Mouse (Mus musculus): Measurements from ENCODE around the gene Garnl3.

Gene Garnl3

DNA sequence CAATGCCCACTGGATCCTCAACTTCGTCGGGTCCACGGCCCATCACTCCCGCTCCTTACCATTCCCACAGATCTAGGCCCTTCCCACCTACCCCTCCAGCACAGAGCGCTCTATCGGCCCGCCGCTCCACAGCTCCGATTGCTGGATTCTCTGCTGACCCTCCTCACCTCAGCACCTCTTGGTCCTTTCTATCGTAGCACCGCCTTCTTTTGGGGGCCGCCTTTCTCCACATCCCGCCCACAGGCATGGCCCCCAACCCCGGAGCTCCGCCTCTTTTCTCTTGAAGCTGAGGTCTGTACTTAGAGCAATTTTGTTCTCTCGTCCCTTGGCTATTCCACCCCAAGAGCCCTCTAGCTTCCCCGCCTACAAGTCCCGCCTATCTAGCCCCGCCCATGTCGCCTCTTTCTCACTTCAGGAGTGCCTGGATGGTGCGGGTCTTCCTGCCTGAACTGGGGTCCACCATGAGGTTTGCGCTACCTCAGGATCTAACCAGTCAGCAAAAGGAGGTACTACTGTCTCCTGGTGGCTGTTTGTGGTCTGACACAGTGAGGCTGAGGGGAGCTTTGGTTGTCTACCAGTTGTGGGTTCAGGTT, at the start of gene Garnl3:
TSS of gene Garnl3 (minus strand) at position 155 of the 593 bp plus-strand sequence.
- POLR2A ChIA-PET, result interaction anchor here in 3 of 4 experiments (0.5 to 3.5 kb wide), 114 partner anchors 9 to 1773 kb away, joined by 3 to 46 read pairs (median 4); partner anchors contain the start of genes Angptl2 (in 3 of the 3), Lrsam1 (in 3 of the 3), Rpl12 (in 3 of the 3) and Slc2a8 (in 3 of the 3)
- CTCF ChIA-PET, result interaction anchor here (0.5 to 3.1 kb wide), 75 partner anchors 9 to 600 kb away, joined by 3 to 24 read pairs (median 4); partner anchors contain the start of genes Angptl2 (in 2 of the 4), Ralgps1 (in 2 of the 4), Slc2a8 (in 2 of the 4) and Lrsam1 (in 1 of the 4)

DNA sequence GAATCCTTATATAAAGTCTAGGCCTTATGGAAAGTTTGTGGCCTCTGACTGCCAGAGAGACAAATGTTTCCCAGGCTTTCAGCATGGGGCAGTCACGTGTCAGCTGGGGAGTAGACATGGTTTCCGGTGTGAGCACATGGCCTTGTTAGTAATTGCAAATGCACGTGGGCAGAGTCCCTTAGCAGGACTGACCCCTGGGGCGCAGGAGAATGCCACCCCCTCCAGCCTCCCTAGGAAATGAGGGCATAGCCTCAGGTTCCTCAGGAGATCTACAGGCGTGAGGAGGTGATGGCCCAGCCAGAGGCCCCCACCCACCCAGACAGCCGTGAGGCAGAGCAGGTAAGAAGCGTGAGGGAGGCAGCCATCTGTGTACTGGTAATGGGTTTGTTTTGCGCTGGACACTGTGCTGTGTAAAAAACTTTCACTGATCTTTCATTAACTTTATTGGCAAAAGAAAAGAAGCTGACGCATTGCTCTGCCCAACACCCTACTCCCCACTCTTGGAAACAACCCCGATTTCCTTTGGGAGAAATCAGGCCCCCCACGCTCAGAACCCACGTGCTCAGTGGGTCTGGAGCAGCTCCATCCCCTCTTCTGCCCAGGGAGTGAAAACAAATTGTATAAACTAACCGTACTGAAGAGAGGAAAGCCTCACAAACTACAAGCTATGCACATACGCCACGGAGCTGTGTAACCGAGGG, 48.6 kb upstream of the Garnl3 start:
- ChIA-PET POLR2A (interaction anchor here in 3 of 4 experiments (0.5 to 1.6 kb wide), 13 partner anchors 10 to 475 kb away, joined by 3 to 8 read pairs (median 3); partner anchors contain the start of gene Angptl2 (in 1 of the 3)), CTCF (interaction anchor here in 3 of 4 experiments (0.6 to 1.1 kb wide), 4 partner anchors 20 to 491 kb away, joined by 3 to 5 read pairs (median 3); partner anchors contain the start of gene Angptl2 (in 1 of the 3))

DNA sequence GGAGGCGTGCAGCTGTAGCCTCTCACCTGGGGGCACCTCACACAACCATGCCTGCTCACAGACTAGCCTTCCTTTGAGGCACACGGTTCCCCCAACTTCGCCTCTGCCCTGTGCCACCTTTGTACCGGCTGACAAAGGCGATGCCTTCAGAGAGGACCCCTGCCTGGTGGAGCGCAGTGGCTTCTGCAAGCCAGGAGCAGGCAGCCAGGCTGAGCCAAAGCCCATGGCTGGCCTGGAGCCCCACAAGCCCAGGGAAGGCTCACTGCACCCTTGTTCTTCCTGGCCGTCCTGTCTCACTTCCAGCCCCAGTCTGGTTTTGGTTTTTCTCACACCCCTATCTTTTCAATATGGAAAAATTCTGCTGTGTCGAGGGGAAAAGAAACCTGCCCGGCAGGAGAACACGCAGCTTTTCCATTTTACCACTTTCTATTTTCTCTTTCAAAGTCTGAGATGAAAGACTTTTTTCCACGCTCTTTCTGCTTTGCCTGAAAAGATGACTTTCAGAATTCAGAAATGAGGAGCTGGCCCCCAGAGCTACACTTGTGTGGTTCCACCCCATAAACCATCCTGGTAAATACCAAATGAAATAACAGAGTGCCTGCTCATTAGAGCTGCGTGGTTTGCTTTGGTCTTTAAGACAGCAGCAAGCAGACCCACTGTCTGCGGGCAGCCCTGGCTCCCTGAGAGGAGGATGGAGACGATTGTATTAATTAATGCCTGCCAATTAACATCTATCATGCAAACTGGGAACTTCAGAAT, 47.9 kb upstream of the Garnl3 start:
- ChIA-PET CTCF (interaction anchor here in 2 of 4 experiments (0.6 to 1.1 kb wide), 2 partner anchors 36 to 492 kb away, joined by 3 to 5 read pairs; partner anchors contain the start of gene Angptl2 (in 1 of the 2)), POLR2A (interaction anchor here in 1 of 4 experiments (1.0 to 1.6 kb wide), 4 partner anchors 11 to 36 kb away, joined by 3 to 6 read pairs (median 4); partner anchors contain the start of gene Angptl2)

DNA sequence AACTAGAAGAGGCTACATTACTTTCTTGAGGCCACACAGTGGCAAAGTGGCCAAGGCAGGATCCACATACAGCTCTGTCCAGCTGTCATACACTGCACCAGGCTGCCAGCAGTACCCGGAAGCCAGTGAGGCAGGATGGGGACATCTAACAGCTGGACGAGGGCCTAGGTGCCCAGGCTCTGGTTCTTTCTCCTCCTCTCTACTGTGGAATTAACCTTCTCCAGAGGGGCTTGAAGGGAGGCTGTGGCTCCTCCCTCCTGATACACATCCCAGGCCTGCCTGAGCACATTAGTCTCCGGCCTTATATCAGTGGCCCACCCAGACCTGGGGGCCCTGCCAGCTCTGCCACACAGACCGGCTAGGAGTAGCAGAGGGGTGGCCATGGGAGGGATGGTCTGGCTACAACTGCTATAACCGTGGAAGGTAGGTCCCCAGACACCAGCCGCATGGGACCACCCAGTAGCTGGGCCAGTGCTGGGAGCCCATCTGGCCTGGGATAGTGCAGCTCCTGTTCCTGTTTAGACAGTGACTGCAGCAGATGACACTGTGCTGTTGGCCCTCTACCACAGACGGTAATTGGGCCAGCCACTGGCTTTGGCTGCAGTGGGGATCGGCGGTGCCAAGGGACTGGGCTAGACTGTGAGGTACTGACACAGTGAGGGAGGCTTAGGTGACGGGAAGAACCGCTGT, 46.9 kb upstream of the Garnl3 start:
- POLR2A ChIA-PET, result interaction anchor here in 3 of 4 experiments (0.6 to 1.6 kb wide), 6 partner anchors 11 to 68 kb away, joined by 3 to 6 read pairs (median 4); no protein-coding TSS in a partner anchor
- CTCF ChIA-PET, result interaction anchor here in 1 of 4 experiments (0.7 kb wide), 1 partner anchor 154 kb away, joined by 4 read pairs; no protein-coding TSS in a partner anchor

DNA sequence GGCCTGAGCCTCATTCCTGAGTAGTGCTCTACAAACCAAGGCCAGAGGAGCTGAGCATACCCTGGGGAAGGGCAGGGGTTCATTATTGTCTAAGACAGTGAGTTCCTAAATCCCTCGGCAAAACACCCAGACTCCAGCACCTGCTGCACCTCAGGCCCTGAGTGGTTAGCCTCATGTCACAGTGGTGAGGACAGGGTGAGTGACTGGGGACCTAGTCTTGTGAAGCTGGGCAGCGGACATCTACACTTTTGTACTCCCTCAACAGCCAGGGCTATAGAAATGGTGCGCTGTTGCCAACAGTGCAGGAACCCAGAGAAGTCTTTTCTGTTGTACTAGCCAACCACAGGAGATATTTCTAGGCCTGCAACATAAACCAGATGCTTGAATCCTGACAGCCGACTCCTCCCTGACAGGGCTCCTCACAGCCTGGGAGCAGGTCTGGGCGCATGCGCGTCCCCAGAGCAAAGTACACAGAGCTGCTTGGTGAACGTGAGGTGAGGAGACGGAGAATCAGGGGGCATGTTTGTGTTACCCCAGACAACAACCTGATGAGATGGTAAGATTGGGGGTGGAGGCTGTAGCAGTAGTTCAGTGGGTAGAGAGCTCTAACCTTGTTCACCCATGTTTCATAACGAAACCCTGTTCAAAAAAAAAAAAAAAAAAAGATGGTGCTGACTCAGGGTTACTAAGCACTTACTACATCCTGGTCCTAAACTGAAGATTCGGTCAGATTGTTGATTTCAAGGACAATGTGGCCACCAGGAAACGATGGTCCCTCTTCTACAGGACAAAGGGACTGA, 46.2 kb upstream of the Garnl3 start:
- ChIA-PET POLR2A (interaction anchor here in 3 of 4 experiments (0.6 to 1.0 kb wide), 7 partner anchors 12 to 699 kb away, joined by 3 to 6 read pairs (median 4); no protein-coding TSS in a partner anchor), CTCF (interaction anchor here (0.6 to 0.7 kb wide), 5 partner anchors 42 to 406 kb away, joined by 3 to 6 read pairs (median 5); no protein-coding TSS in a partner anchor)

DNA sequence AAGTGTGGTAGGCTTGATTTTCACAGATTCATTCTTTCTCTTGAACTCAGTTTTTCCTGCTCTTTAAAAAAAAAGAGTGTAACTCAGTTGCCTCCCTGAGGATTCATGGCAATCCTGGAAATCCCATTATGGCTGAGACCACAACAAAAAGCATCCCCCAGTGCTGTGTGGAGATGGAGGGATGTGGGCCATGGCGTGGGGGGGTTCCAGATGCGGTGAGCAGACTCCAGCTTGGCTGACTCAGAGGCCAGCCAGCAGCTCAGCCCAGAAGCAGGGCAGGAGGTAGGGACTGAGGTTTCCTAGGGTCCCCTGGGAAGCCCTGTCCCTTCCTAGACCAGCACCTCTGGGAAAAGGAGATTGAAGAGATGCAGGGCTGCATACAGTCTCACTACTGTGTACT, 45.5 kb upstream of the Garnl3 start:
- CTCF ChIA-PET, result interaction anchor here in 1 of 4 experiments (0.8 kb wide), 1 partner anchor 42 kb away, joined by 3 read pairs; no protein-coding TSS in a partner anchor
- POLR2A ChIA-PET, result interaction anchor here in 1 of 4 experiments (1.2 kb wide), 1 partner anchor 12 kb away, joined by 3 read pairs; no protein-coding TSS in a partner anchor

DNA sequence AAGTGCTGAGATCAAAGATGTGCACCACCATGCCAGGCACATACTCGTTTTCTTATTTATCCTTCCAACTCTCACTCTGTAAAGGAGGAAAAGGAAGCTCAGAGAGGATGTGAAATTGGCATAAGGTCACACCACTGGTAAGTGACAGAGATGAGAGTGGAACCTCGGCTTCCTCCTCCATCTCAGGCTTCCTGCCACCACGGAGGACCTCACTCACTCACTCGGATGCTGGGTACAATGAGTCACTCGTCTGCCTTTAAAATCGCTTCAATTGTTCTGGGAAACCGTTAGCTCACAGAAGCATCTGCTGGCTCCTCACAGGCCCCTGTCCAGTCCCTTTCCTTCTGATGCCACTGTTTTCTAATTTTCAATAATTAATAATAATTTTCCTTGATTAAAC, 45.1 kb upstream of the Garnl3 start:
- POLR2A ChIA-PET, result interaction anchor here in 1 of 4 experiments (1.2 kb wide), 1 partner anchor 12 kb away, joined by 3 read pairs; no protein-coding TSS in a partner anchor
- CTCF ChIA-PET, result interaction anchor here in 1 of 4 experiments (0.8 kb wide), 1 partner anchor 43 kb away, joined by 3 read pairs; no protein-coding TSS in a partner anchor

DNA sequence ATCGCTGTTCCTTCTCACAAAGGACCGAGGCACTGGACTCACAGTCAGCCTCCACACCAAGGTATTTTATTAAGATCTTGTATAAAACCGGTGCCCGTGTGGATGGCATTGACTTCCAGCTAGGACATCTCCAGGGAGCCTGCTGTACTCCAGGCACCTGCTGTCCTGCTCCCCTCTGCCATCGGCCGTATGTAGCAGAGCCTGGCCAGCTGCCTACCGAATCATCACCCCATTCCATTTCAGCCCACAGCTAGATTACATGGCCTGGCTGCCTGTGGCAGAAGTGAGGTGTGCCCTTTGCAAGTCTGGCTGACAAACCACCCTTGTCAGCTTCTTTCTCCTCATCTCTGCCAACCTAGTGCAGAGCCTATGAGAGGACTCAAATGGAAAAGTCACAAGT, 42.2 kb upstream of the Garnl3 start:
- ChIA-PET POLR2A (interaction anchor here in 2 of 4 experiments (0.5 to 1.0 kb wide), 4 partner anchors 8 to 209 kb away, joined by 3 to 5 read pairs (median 4); no protein-coding TSS in a partner anchor), CTCF (no interaction called here)

DNA sequence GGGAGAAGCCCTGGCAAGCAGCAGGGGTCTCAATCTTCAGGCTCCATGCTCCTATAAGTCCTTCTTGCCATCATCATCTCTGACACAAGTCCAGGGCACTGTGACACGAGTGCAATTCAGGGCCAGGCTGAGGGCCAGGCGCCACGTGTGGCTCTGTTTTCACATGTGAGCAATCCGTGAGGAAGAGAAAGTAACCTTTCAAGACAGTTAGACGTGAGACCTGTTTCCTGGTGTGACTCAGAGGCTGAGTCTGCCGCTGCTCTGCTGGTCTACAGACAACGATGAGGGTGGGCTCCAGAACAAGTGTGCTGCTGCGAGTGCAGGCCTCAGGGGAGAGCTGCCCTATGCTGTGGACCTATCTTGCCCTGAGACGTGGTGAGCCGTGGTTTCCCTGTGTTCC, 41.7 kb upstream of the Garnl3 start:
- POLR2A ChIA-PET, result interaction anchor here in 1 of 4 experiments (0.5 kb wide), 1 partner anchor 208 kb away, joined by 5 read pairs; no protein-coding TSS in a partner anchor
- CTCF ChIA-PET, result no interaction called here

DNA sequence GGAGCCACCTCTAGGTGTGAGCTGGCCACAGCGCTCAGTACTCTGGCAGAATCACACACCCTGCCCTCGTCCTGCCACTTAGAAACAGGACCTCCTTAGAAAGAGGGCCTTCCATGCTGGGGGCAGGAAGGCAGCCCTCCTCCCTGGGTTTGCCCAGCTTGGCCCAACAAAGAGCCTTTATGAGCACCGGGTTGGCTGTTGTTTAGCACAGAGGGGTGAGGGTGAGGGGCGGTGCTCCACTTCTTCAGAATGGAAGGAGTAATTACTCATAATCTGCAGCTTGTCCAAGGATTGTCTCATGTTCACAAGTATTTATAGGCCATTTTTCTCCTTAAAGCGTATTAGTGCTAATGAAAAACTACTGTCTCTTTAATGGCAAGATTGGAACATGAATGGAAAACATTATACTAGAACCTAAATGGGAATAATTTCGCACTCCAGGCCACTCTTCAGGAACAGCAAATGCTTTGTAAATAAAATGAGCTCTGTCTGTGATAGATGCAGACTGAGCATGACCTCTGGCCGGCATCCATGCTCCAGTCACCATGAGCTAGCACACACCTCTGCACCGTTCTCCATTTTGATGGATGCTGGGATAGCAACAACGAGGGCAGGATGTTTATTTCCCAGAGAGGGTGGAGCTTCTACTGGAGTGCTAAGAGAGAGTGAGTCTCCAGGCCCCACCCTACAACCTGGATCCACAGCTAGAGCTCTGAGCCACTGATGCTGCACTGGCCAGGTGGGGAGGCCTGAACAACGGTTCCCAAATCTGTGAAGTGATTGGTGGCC, 39.5 kb upstream of the Garnl3 start:
- CTCF ChIA-PET, result interaction anchor here in 2 of 4 experiments (1.0 to 1.3 kb wide), 2 partner anchors 178 kb away, joined by 3 to 4 read pairs; no protein-coding TSS in a partner anchor
- POLR2A ChIA-PET, result interaction anchor here in 1 of 4 experiments (1.1 kb wide), 1 partner anchor 14 kb away, joined by 3 read pairs; no protein-coding TSS in a partner anchor

DNA sequence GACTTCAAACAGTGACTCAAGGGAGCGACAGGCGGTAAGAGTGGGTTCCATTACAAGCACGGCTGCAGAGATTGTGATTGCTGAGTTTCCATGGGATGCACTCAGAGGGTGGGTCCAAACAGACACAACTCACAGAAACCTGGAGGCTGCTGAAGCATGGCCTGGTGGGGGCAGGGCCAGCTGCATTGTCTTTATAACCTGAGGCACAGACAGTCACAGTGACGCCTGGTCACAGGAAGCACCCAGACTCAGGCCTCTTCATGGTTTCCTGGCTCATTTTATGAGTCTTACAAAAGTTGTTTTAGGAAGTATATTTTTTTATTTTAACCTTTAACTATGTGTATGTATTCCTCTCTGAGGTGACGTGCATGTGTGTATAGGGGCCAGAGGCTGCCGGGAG, 38.0 kb upstream of the Garnl3 start:
- POLR2A ChIA-PET, result interaction anchor here in 2 of 4 experiments (0.6 to 2.3 kb wide), 3 partner anchors 10 to 239 kb away, joined by 3 to 7 read pairs (median 4); partner anchors contain the start of gene Garnl3 (in 1 of the 2)
- CTCF ChIA-PET, result interaction anchor here in 2 of 4 experiments (1.3 kb wide), 2 partner anchors 50 to 180 kb away, joined by 4 read pairs; no protein-coding TSS in a partner anchor

DNA sequence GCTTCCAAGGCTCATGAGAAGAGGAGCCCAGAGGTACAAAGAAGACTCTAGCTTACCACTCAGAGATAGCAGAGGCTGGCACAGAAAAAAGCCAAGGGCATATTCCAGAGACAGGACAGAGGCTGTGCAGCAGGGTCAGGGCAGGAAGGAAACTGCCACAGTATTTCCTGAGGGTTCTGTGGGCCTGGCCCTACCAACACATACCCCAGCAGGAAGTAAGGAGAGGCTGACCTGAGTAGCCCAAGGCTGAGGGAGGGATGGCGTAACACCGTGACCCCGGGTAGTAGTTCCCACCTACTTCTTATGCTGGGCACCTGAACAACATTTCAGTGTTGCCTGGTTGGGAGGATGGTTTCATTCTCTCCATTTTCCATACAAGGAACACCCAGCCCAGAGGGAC, 35.6 kb upstream of the Garnl3 start:
- ChIA-PET POLR2A (interaction anchor here in 1 of 4 experiments (0.8 to 1.3 kb wide), 4 partner anchors 13 to 111 kb away, joined by 3 read pairs; no protein-coding TSS in a partner anchor), CTCF (interaction anchor here in 1 of 4 experiments (1.5 kb wide), 1 partner anchor 12 kb away, joined by 4 read pairs; no protein-coding TSS in a partner anchor)

DNA sequence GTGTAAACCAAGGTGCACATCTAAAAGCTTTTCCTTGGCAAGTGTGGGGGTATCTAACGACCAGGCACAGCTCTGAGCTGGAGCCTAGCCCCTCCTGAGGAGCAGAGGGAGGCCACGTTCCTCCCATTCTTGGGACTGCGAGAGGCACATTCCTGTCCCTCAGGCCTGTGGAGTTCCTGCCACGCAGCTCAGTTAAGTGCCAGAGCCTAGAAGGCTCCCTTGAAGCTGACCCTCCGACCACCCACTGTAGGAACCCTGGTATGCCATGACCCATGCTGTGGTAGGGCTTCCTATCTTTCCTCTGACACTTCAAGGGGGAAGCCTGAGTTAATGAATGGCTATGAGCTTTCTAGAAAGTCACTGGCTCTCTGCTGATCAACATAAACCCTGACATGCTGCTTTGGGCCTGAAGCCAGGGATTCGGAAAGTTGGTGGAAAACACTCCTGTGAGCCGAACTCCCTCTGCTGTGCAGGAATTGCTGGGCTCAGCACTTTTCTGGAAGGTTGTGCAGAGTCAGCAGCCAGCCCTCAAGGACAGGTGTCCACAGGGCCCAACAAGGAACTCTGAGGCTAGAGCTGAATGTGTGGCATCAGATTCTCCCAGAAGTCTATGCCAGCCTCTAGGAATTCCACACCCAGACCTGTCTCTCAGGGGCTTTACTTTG, 34.4 kb upstream of the Garnl3 start:
- POLR2A ChIA-PET, result interaction anchor here in 2 of 4 experiments (0.9 to 1.8 kb wide), 6 partner anchors 8 to 112 kb away, joined by 3 to 6 read pairs (median 4); partner anchors contain the start of genes Angptl2 (in 1 of the 2) and Garnl3 (in 1 of the 2)
- CTCF ChIA-PET, result interaction anchor here in 3 of 4 experiments (0.7 to 2.1 kb wide), 4 partner anchors 11 to 184 kb away, joined by 3 to 6 read pairs (median 4); no protein-coding TSS in a partner anchor

DNA sequence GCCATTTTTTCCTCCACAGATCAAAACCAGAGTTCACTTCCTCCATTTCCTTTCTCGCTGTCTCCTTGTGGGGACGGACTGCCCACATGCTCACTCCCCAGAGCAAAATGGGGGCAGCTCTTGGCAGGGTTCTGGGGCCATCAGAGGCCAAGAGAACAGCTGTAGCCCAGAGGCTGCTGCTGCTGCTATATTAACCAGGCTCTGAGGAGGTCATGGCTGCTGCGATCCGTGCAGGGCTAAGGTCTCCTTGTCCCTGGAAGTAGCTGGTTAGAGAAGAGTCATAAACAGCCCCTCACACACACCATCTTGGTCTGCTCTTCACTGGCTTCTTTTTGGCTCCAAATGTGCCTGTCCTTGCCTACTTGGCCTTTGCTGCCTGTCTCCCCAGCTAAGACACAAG, 33.8 kb upstream of the Garnl3 start:
- CTCF ChIA-PET, result interaction anchor here in 3 of 4 experiments (0.7 to 2.1 kb wide), 3 partner anchors 182 to 184 kb away, joined by 3 to 6 read pairs (median 4); no protein-coding TSS in a partner anchor
- POLR2A ChIA-PET, result interaction anchor here in 3 of 4 experiments (0.6 to 1.8 kb wide), 10 partner anchors 9 to 56 kb away, joined by 3 to 6 read pairs (median 4); partner anchors contain the start of genes Garnl3 (in 2 of the 3) and Angptl2 (in 1 of the 3)

Data from embryonic stem cell, embryonic (primary cell).